Mouse (Mus musculus) neural tube, embryonic 11.5 days (tissue): ENCODE measurements at regions not wholly inside any gene's neighbourhood (a gene's known extent, or its start where the extent isn't known, plus 50 kb on each side); places are given as distances from the start of the nearest gene placed in this dataset.

Experiments
- ATAC-seq: fragments of 200-750 bp; cut with Nextera tagmentation; 2 replicates; pipeline ENCODE4 v1.8.0; 2017; ENCODE audit warnings: moderate number of reproducible peaks, mild to moderate bottlenecking, moderate TSS enrichment, moderate library complexity; ENCODE audit not compliant: insufficient read depth, low FRiP score, low TSS enrichment
- DNase-seq: peaks from one replicate; pipeline ENCODE4 v3.0.0-alpha.2; 2015; ENCODE audit warnings: low spot score
- H3K27ac ChIP-seq: fragments of 300-500 bp; sonication (generic); 2 replicates; pipeline ENCODE4 v1.5.1; 2014; ENCODE audit warnings: low read depth, mild to moderate bottlenecking, low read length
- H3K27me3 ChIP-seq: fragments of 300-500 bp; sonication (generic); 2 replicates; pipeline ENCODE4 v1.6.1; 2014; ENCODE audit warnings: mild to moderate bottlenecking, low read length, mixed read lengths; ENCODE audit not compliant: control insufficient read depth, insufficient read depth
- H3K36me3 ChIP-seq: fragments of 300-500 bp; sonication (generic); 2 replicates; pipeline ENCODE4 v1.6.1; 2014; ENCODE audit warnings: mild to moderate bottlenecking, low read length, moderate library complexity, mixed read lengths; ENCODE audit not compliant: control insufficient read depth, insufficient read depth
- H3K4me1 ChIP-seq: fragments of 300-500 bp; sonication (generic); 2 replicates; pipeline ENCODE4 v1.6.1; 2014; ENCODE audit warnings: low read length, mixed read lengths; ENCODE audit not compliant: control insufficient read depth, insufficient read depth
- H3K4me2 ChIP-seq: fragments of 300-500 bp; sonication (generic); 2 replicates; pipeline ENCODE4 v1.6.1; 2014; ENCODE audit warnings: low read depth, mild to moderate bottlenecking, moderate library complexity
- H3K4me3 ChIP-seq: fragments of 300-500 bp; sonication (generic); 2 replicates; pipeline ENCODE4 v1.5.1; 2014; ENCODE audit warnings: low read depth, low read length
- H3K9ac ChIP-seq: fragments of 300-500 bp; sonication (generic); 2 replicates; pipeline ENCODE4 v1.6.1; 2014; ENCODE audit warnings: mild to moderate bottlenecking, low read length
- H3K9me3 ChIP-seq: fragments of 300-500 bp; sonication (generic); 2 replicates; pipeline ENCODE4 v1.6.1; 2016; ENCODE audit warnings: low read length; ENCODE audit not compliant: control insufficient read depth
- WGBS: fragments of 180-500 bp; shearing (Covaris S2); extraction: QIAGEN DNeasy Blood & Tissue Kit; methylation state at CpG from one replicate; pipeline ENCODE4 v1.1.7; 2014; 5-methylcytosine and 5-hydroxymethylcytosine counted together

- H3K4me1 ChIP-seq = no peaks in the 10 kb centered on the region
- no peaks in the 10 kb centered on the region for H3K9me3 ChIP-seq
- no peak overlapping the region for H3K9ac ChIP-seq
- H3K4me2 ChIP-seq = no peak overlapping the region
- DNase-seq (no peak), ATAC-seq (no peak)
- no peak overlapping the region for H3K4me3 ChIP-seq
- no peak overlapping the region for H3K27ac ChIP-seq
- H3K27me3 ChIP-seq = no peaks in the 10 kb centered on the region
- no peaks in the 10 kb centered on the region for H3K36me3 ChIP-seq
- 91% methylated on average over 3 of the region's 3 CpGs for WGBS
These were observed 126.1 kb upstream of the Il15 start for GRCm38 (mm10) chr8:82529153-82529552.

- H3K4me2 ChIP-seq = no peak overlapping the region
- H3K9me3 ChIP-seq = no peaks in the 10 kb centered on the region
- no peaks in the 10 kb centered on the region for H3K4me1 ChIP-seq
- no peak for ATAC-seq
- WGBS = 96% methylated on average over 14 of the region's 14 CpGs
- no peak for DNase-seq
- H3K36me3 ChIP-seq = no peaks in the 10 kb centered on the region
- no peak overlapping the region for H3K27ac ChIP-seq
- H3K27me3 ChIP-seq = no peaks in the 10 kb centered on the region
- H3K4me3 ChIP-seq = no peak overlapping the region
- no peak overlapping the region for H3K9ac ChIP-seq
These were observed 120.8 kb upstream of the Il15 start for GRCm38 (mm10) chr8:82523866-82524265.

GRCm38 (mm10) chr8:82498496-82498895, 95.5 kb upstream of the Il15 start:
- Histone ChIP-seq H3K9ac (no peak overlapping the region), H3K4me2 (no peak overlapping the region), H3K9me3 (no peaks in the 10 kb centered on the region), H3K27me3 (no peaks in the 10 kb centered on the region), H3K4me3 (no peak overlapping the region), H3K27ac (no peak overlapping the region), H3K4me1 (no peaks in the 10 kb centered on the region), H3K36me3 (no peaks in the 10 kb centered on the region)
- 65% methylated on average over 2 of the region's 2 CpGs for WGBS
- ATAC-seq = no peak
- DNase-seq = no peak

- no peak overlapping the region for H3K4me2 ChIP-seq
- H3K36me3 ChIP-seq = no peaks in the 10 kb centered on the region
- no peaks in the 10 kb centered on the region for H3K27me3 ChIP-seq
- no peak overlapping the region for H3K9ac ChIP-seq
- no peaks in the 10 kb centered on the region for H3K4me1 ChIP-seq
- WGBS = 29% methylated on average over 5 of the region's 5 CpGs
- no peak for ATAC-seq
- no peak for DNase-seq
- H3K9me3 ChIP-seq = no peaks in the 10 kb centered on the region
- H3K4me3 ChIP-seq = no peak overlapping the region
- no peak overlapping the region for H3K27ac ChIP-seq
These were observed 74.8 kb upstream of the Il15 start for GRCm38 (mm10) chr8:82477856-82478255.

- Histone ChIP-seq H3K27me3 (no peaks in the 10 kb centered on the region), H3K4me1 (no peaks in the 10 kb centered on the region), H3K9ac (no peak overlapping the region), H3K9me3 (no peaks in the 10 kb centered on the region), H3K27ac (no peak overlapping the region), H3K4me3 (no peak overlapping the region), H3K4me2 (no peak overlapping the region), H3K36me3 (no peaks in the 10 kb centered on the region)
- DNase-seq (no peak), ATAC-seq (no peak)
- WGBS = 50% methylated on average over 2 of the region's 2 CpGs
These were observed 74.4 kb upstream of the Il15 start for GRCm38 (mm10) chr8:82477426-82477769.

- 67% methylated on average over 7 of the region's 7 CpGs for WGBS
- H3K9ac ChIP-seq = no peak overlapping the region
- DNase-seq (no peak), ATAC-seq (no peak)
- H3K36me3 ChIP-seq = no peaks in the 10 kb centered on the region
- no peak overlapping the region for H3K4me2 ChIP-seq
- no peak overlapping the region for H3K27ac ChIP-seq
- no peaks in the 10 kb centered on the region for H3K27me3 ChIP-seq
- H3K4me3 ChIP-seq = no peak overlapping the region
- H3K9me3 ChIP-seq = no peaks in the 10 kb centered on the region
- H3K4me1 ChIP-seq = no peaks in the 10 kb centered on the region
These were observed 73.8 kb upstream of the Il15 start for GRCm38 (mm10) chr8:82476708-82477425.

- Histone ChIP-seq H3K9me3 (no peaks in the 10 kb centered on the region), H3K27ac (no peak overlapping the region), H3K4me1 (no peaks in the 10 kb centered on the region), H3K4me3 (no peak overlapping the region), H3K27me3 (no peaks in the 10 kb centered on the region), H3K36me3 (no peaks in the 10 kb centered on the region), H3K9ac (no peak overlapping the region), H3K4me2 (no peak overlapping the region)
- WGBS = 87% methylated on average over 2 of the region's 2 CpGs
- ATAC-seq = no peak
- no peak for DNase-seq
These were observed 70.2 kb upstream of the Il15 start for GRCm38 (mm10) chr8:82473266-82473665.

- Histone ChIP-seq H3K4me3 (no peak overlapping the region), H3K4me2 (no peak overlapping the region), H3K4me1 (no peaks in the 10 kb centered on the region), H3K27ac (no peak overlapping the region), H3K9me3 (no peaks in the 10 kb centered on the region), H3K36me3 (no peaks in the 10 kb centered on the region), H3K27me3 (no peaks in the 10 kb centered on the region), H3K9ac (no peak overlapping the region)
- WGBS = no CpG with 5 or more reads among the region's 1 CpGs
- ATAC-seq (no peak), DNase-seq (no peak)
These were observed 68.8 kb upstream of the Il15 start for GRCm38 (mm10) chr8:82471825-82472224.

- DNase-seq (no peak), ATAC-seq (no peak)
- Histone ChIP-seq H3K9me3 (no peaks in the 10 kb centered on the region), H3K27me3 (no peaks in the 10 kb centered on the region), H3K4me1 (no peaks in the 10 kb centered on the region), H3K4me2 (no peak overlapping the region), H3K4me3 (no peak overlapping the region), H3K9ac (no peak overlapping the region), H3K36me3 (no peaks in the 10 kb centered on the region), H3K27ac (no peak overlapping the region)
These were observed 66.8 kb upstream of the Il15 start for GRCm38 (mm10) chr8:82469824-82470223.
